Mouse (Mus musculus) erythroid progenitor cell, adult 5-6 weeks (primary cell): Measurements from ENCODE around the gene Sun1. TPM values are rescaled to one million over a fixed set of nuclear protein-coding genes. Genes with fewer than 3 reads are reported as not detected.

Experiments
- ATAC-seq: replicated peaks from 2 replicates; pipeline ENCODE4 v1.8.0; 2016; ENCODE audit warnings: moderate number of reproducible peaks, mild to moderate bottlenecking, moderate TSS enrichment, inconsistent platforms; ENCODE audit not compliant: poor library complexity, low FRiP score, severe bottlenecking
- total RNA-seq, 2 experiments: library from RNA; stranded (forward) in 1 of 2; stranded (reverse) in 1 of 2; fragments of 150-400 nt in 1 of 2; fragments of 186-747, 209-891 nt in 1 of 2; gene quantifications; 2 replicates each; pipeline versions ENCODE4 v1.2.3 to v1.2.4; 2015 to 2017; ENCODE audit warnings: low replicate concordance in 2 of 2

Sun1 gene
- total RNA-seq, 2 experiments from 2014 or later, result 77.5 to 99.6 TPM

DNA sequence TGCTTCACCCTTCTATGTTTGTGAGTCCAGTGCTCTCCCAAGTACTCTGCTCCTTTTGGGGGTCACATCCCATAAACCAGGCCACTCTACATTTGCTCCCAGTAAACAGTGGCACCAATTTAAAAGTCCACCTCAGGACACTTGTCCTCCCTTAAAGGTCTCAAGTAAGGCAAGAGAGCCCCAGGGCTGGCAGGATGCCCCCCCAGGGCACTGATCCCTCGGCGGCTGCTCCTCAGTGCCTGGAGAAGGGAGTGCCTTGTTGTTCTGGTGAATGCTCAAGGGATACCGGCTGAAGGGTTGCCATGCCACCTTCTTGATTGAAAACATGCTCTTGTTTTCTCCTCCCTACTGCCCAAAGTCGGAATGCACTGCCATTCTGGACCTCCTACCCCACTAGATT is 5.6 kb downstream of the Sun1 start:
- ATAC-seq, result no peak

DNA sequence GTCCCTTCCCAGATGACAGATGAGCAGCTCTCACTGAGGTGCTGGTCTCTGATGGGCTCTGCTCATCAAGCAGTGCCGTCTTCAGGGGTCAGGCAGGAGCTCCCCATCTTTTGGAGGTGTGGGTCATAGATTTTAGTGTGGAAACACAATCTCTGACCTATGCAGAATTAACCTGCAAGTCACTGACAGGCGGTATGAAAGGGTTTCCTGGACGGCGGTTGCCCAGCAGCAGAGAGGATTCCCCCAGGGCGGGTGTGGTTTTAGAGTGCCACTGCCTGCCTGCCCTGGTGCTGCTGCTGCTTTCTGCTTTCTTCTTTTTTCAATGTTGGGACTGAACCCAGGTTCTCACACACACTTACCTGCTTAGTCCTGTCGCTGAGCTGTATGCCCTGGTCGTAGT is 6.1 kb downstream of the Sun1 start:
- no peak for ATAC-seq

- ATAC-seq, result no peak
Measured at GRCm38 (mm10) chr5:139208183-139208582, 7.7 kb downstream of the Sun1 start.

- 0 out of 2 replicates have a peak, but pooled peaks have one; percentile 48 for ATAC-seq
Measured at GRCm38 (mm10) chr5:139208871-139209684, 8.6 kb downstream of the Sun1 start.

- ATAC-seq, result no peak
Measured at GRCm38 (mm10) chr5:139209685-139210026, 9.2 kb downstream of the Sun1 start.

DNA sequence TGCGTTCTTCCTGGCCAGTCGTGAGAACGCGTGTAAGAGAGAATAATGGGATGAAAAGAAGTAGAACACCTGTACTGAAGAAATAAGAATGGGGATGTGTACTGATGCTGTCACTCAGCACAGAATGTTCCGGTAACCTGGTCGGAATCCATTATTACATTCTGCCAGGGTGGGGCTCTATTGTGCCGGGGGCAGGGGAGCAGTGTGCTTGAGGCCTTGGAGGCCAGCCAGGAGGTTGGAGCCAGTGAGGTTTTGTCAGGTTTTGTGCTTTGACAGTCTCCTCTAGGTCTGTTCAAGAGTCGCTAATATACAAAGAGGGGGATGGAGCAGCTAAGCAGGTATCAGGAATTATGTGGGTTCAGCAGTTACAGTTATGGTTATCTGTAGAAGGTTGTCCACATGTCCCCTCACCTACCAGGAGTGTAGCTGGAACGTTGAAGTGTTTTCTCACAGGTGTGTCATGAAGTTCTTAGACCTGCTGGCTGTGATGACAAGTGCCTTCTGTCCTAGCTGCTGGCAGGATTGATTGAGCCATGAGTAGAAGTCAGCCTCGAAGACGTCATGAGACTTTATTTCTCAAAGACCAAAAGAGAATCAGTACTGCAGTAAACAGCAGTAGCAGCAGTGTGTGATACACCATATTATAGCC is 11.4 kb downstream of the Sun1 start:
- no peak for ATAC-seq

DNA sequence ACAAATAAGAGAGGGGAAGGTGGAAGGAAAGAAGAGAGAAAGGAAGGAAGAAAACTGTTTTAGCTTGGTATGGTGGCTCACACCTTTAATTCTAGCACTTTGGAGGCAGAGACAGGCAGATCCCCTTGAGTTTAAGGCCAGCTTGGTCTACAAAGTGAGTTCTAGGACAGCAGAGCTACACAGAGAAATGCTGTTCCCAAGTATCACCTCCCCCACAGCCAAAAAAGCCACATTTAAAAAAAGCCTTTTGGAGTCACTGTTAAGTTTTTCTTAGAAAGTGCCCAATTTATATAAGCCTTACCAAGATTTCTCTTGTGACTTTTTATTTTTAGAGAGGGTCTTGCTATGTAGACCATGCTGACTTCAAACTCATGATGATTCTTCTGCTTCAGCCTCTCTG is 13.9 kb downstream of the Sun1 start:
- no peak for ATAC-seq

DNA sequence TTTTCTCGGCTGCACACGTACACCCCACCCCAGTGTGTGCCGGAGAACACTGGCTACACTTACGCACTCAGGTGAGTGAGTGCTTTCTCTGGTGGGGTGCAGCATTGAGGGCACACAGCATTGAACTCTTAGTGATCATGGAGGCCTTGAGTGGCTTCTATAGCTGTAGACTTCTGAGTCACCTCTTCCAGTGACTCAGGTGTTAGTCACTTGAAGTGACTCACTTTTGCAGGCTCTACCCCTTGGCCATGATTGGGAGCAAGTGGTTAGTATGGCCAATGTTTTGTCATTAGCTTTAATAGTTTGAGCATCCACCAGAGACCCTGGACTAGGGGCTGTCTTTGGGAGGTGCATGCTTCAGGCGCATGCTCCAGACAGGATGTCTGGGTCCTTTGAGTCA is 14.7 kb downstream of the Sun1 start:
- no peak for ATAC-seq

DNA sequence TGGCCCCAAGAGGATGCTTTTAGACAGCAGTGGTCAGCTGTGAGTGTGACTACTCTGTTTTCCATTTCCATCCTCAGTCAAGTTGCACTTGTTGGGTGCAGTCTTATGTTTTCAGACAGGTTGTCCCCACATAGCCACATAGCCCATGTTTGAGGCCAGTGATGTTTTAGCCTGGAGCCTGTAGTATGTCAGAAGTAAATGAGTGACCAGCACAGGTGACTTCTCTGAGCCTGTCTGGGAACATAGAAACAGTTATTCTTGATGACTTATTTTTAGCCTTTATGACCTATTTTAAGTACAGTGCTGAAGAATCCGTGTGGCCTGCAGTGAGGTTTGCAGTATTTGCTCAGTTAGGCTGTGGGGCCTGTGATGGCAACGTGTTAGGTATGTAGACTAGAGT is 15.7 kb downstream of the Sun1 start:
- no peak for ATAC-seq

DNA sequence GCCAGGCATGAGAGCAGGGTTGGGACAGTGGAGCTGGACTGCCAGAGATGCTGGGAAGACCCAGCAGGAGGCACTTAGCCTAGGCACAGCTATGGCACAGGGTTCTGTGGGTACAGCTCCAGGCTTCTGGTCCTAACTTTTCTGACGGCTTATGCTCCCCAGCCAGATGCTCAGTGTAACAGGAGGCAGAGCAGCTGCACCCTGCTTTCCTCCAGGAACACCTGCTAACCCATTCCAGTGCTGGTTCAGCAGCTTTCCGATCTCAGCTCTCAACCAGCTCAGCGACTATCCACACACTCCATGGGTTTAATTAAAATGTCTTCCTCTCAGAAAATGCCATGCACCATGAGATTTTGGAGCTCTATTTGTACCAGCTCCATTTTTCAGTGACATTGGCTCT is 16.3 kb downstream of the Sun1 start:
- no peak for ATAC-seq

DNA sequence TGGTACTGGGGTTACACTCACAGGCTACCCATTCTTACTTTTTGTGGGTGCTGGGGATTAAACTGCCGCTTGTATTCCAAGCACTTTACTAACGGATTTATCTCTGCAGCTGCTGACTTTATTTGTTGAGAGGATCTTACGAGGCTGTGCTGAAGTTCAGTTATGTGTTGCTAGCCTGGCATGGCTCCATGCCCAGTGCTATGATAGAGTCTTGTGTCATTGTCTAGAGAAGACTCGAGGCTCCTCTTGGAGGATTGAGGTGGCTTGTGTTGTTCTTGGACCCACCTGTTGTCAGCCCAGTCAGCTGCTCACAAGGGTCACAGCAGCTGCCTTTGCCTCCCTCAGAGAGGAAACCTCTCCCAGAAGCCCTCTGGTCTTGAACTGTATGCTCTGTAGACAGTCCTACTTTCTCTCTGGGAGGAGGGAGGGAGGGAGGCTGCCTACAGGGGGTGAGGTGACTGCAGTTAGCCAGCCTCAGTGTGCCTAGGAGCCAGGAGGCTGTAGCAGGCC is 19.6 kb downstream of the Sun1 start:
- 0 out of 2 replicates have a peak, but pooled peaks have one; percentile 23 for ATAC-seq

DNA sequence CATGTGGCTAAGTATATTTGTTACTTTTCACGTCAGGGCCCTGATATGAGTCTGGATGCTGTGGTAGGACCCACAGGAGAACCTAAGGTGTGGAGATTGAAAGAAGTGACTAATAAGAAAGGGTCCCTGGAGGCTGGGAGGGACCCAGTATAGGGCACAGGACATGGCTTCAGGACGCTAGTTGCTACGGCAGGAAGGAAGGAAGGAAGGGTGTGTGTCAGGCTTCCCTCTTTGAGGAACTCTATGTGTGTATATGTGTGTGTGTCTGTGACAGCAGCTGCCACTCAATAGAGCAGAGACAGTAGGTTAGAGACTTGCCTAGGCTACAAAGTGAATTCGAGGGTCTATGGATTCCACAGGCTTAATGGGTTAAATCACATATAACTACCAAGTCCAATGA is 20.2 kb downstream of the Sun1 start:
- ATAC-seq, result no peak

GRCm38 (mm10) chr5:139223331-139223730 is 22.9 kb downstream of the Sun1 start:
- no peak for ATAC-seq

- ATAC-seq, result no peak
Measured at GRCm38 (mm10) chr5:139227236-139227635, 26.8 kb downstream of the Sun1 start.

DNA sequence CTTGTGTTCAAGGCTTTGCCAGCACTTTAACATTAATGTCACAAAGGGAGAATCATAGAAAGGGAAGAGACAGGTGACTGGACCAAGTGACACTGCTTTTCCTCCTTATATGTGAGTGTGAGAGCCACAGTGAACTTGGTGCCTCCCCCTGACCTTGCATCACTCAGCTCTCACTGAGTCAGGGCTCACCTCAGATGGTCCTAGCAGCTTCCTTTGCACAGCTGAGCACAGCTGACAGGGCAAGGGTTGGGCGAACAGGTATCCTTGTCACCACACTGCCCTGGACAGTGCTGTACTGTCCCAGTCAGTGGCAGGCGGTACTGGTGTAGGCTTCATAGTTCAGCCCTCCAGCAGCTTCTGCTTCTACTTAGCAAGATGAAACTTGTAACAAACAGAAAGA is 27.2 kb downstream of the Sun1 start:
- ATAC-seq, result no peak

DNA sequence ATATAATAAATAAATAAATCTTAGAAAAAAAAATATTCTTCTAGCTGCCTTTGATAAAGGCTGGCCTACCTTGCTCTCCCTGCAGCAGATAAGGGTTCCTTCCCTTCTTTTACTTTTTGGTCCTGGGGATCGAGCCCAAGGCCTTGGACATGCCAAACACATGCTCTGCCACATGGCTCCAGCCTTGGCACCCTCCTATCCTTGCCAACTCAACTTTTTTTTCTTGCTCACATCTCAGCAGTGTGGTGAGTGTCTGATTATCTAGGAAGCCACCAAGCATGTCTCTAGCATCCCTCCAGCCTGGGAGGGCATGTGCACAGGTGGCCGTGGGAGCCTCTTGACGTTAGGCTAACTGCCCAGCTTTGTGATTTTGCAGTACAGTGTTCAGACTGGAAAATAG is 27.9 kb downstream of the Sun1 start:
- ATAC-seq, result no peak

- no peak for ATAC-seq
Measured at GRCm38 (mm10) chr5:139229716-139230115, 29.3 kb downstream of the Sun1 start.

- ATAC-seq, result no peak
Measured at GRCm38 (mm10) chr5:139232083-139232482, 31.6 kb downstream of the Sun1 start.

- no peak for ATAC-seq
Measured at GRCm38 (mm10) chr5:139234423-139234822, 34.0 kb downstream of the Sun1 start.

DNA sequence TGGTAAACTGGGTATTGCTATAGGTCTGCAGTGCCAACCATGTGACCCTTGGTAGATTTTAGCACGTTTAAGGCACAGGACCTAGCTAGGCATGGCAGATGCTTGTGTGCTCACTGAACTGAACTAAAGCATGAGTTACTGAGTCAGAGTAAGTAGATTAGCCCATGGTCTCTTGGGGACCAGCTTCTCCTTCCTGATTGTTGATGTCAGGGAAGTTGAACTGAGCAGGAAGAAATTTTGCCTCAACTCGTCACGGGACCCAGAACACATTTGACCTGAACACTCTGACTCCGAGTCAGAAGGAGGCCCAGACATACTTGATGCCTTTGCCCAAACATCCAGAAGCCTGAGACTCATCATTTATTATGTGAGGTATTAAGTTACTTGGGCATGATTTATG is 37.0 kb downstream of the Sun1 start:
- no peak for ATAC-seq

DNA sequence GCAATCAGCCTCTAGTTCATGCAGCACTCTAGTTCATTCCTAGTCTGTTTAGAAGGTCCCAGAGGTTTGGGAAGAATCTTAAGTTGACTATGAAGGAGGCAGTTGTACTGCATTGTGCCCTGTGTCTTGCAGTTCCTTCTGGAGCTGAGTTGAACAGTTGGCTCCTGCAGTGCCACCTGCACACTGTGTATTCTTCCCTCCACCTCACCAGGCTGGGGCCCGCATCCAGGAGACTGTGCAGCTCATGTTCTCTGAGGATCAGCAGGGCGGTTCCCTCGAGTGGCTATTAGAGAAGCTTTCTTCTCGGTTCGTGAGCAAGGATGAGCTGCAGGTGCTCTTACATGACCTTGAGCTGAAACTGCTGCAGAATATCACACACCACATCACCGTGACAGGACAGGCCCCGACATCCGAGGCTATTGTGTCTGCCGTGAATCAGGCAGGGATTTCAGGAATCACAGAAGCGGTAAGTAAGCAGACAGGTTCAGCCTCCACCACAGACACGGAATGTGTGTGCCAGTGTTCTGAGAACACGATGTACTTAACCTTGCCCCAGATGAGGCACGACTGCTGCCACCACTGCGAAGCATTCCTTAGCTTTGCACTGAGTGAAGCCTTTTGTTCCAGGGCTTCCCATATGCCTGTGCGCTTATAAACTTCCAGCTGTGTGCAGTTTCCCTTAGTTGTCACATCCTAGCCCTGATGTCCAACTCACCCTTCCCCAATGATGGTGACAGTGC is 40.8 kb downstream of the Sun1 start:
- ATAC-seq, result no peak
